Mouse (Mus musculus): ENCODE results near the gene Lsm2.

The Lsm2 gene

DNA sequence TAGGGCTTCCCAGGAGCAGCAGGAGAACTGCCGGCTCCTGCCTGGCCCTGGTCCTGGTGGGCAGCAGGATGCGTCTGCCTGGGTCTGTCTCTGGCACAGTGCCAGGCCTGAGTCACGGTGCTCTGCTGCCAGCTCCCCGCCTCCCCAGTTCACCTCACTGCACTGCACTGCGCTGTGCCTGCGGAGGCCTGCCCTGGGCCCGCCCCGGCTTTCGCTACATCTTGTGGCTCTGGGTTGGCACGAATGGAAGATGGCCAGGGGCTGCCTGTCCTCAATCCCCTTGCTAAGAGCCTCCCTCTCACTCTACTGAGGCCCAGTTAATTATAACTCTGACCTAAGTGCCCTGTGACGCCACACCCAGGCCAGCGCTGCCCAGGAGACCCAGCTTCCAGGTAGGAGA is 34.7 kb downstream of the Lsm2 start, which contains the start of gene Vwa7:
Gene Vwa7, plus strand, starts transcription at position 204 of the 400 bp plus-strand sequence.
- peak; percentile 91 to 92 for DNase-seq

DNA sequence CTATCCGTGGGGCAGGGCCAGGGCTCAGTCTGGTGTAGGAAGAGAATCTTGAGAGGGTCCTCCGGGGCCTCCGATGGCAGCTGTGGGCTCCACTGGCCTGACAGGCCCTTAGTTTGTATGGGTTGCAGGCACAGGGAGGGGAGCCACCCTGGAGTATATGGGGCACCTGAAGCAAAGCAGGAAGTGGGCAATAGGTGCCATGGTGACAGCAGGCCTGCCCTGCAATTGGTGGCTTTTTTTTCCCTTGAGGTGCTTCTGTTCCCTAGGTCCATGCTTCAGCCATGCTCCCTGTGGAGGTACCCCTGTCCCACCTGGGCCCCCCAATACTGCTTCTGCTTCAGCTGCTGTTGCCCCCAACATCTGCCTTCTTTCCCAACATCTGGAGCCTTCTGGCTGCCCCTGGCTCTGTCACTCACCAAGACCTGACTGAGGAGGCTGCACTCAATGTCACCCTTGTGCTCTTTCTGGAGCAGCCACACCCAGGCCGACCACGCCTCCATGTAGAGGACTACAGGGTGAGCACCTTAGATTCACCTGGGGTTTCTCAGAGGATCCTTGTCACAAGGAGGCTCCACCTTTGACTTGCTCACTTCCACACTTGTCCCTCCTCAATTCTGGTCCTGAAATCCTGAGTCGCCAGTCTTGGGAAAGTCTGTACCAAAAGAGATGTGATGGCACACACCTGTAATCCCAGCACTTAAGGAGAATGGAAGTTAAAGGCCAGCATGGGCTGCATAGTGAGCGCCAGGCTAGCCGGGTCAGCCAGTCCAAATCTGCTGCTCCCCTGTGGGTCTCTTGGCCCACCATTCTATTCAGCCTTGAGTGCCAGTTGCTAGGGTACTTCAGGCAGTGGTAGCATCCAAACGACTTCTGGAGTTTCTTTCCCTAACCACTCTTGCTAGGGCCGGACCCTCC is 35.4 kb downstream of the Lsm2 start:
- peak in 1 of 2 experiments; percentile 34 for DNase-seq

DNA sequence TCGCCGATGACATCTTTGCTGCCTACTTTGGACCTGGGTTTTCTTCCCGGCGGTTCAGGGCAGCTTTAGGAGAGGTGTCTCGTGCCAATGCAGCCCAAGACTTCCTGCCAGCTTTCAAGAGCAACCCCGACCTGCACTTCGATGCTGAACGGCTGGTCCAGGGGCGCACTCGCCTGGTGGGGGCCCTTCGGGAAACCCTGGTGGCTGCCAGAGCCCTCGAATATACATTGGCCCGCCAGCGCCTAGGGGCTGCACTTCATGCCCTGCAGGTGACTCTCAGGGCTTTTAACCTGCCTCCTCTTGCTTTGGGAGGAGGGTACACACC is 36.0 kb downstream of the Lsm2 start:
- peak in 1 of 2 experiments; percentile 44 for DNase-seq

DNA sequence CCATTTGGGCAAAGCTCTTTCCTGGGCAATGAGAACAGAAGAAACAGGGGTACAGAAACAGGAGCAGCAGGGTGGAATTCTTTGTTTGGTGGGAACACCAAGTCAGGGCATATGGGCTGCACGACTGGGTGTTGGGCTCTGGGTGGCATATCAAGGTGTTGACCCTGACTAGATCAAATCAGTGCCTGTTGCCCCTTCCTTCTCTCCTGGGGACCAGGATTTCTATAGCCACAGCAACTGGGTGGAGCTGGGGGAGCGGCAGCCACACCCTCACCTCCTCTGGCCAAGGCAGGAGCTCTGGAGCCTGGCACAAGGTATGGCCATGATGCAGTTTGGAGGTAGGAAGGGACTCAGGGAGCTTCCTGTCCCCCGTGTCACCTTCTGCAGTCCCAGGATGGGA is 36.5 kb downstream of the Lsm2 start:
- DNase-seq = peak in 1 of 2 experiments; percentile 23

DNA sequence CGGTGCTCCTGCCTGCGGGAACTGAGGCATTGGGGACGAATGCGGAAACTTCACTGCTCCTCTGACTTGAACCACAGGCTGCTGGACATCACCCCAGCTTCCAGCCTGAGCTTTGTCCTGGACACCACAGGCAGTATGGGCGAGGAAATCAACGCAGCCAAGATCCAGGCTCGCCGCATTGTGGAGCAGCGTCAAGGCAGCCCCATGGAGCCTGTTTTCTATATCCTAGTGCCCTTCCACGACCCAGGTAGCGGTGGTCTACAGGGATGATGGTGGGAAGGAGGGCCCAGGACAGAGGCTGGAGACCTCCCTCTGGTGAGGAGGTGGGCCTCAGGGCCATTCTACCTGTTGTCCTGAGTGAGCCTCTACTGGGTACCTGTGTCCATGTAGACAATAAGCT is 38.2 kb downstream of the Lsm2 start:
- peak in 1 of 2 experiments; percentile 25 for DNase-seq

DNA sequence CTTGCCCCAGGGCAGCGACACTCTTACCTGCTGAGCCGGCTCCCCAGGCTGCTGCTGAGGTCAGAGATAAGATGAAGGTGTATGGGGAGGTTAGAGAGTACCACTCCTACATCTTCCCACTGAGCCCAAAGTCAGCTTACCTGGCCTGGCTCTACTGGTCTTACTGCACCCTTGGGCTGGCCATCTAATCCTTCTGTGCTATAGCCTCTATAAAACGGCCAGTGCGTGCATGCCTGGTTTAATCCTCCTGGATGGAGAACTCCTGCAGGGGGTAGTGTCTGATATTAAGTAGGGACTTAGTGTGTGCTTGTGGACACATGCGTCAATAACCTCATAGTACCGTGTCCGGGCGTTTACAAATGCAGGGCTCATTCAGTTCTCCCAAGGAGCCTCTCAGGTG is 38.9 kb downstream of the Lsm2 start:
- DNase-seq = peak in 1 of 2 experiments; percentile 23

DNA sequence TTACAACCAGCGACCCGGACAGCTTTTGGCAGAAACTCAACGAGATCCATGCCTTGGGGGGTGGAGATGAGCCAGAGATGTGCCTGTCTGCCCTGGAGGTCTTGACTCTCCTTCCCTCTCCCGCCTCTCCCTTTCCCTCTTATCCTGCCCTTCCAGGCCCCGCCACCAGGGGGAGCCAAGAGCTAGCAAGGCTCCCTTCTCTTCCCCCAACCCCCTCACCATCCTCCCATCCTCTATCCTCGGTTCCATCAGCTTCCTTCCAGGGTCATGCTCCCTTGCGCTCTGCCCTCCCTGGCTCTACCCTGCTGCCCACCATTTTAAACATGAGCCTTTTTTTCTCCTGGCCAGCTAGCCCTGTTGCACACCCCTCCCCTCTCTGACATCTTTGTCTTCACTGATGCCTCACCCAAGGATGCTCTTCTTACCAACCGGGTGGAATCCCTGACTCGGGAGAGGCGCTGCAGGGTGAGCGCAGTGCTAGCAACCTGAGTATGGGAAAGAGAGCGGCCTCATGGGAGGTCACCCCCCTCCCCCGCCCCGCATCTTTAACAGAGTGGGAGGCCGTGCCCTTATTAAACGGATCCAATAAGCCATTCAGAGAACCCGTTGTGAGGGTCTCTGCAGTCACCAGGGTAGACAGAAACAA is 39.6 kb downstream of the Lsm2 start:
- peak; percentile 92 to 94 for DNase-seq

DNA sequence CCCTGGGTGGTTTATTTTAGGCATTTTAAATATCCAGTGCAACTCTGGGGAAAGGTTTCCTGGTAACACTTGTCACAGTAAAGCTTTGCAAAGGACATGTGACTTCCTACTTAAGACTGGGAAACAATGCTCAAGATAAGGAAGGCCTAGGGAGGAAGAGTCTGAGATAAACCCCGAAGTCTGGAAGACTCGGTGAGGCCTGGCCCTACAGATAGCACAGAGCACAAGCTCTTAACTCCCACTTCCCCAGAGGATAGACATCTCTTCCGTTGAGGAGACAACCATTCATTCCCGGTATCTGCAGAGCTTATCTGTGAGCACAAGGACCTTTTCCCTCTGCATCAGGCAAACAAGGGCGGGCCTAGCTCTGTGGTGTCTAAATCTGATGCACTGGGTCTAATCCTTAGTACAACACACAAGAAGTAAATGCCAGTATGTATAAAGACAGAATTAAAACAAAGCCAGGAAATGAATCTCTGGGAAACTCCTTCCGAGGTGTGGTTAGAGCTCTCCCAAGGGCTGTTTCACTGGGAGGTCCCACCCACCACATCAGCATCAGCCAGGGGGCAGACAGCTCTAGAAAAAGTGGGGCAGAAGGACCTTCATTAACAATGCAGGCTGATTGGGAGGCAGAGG is 40.3 kb downstream of the Lsm2 start:
- peak in 1 of 2 experiments; percentile 6 for DNase-seq

DNA sequence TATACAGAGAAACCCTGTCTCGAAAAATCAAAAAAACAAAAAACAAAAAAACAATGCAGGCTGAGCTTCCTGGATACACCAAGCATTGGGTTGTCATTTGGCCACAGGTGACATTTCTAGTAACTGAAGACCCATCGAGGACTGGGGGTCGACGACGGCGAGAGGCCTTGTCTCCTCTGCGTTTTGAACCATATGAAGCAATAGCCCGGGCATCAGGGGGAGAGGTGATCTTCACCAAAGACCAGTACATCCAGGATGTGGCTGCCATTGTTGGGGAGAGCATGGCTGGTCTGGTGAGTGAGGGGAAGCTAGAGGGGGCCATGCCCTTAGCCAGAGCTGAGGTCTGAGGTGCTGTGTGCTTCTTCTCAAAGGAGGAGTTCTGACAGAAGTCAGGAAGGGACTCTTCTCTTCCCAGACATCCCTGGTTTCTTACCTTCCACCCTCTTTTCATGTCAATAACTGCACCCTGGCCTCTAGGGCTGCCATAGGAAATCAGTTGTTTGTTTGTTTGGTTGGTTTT is 40.9 kb downstream of the Lsm2 start:
- DNase-seq = peak in 1 of 2 experiments; percentile 8

DNA sequence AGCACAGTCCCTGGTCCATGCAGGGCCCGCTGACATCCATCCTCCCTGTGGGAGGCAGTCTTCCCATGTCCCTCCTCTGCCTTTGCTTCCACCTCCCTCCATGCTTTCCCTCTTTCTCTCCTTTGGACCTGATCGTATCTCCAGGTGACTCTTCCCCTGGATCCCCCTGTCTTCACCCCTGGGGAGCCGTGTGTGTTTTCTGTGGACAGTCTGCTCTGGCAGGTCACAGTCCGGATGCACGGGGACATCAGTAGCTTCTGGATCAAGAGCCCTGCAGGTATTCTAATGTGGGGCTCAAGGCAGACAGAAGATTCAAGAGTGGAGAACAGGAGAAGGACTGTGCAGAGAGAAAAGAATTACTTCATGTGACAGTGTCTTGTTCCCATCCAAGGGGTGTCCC is 41.6 kb downstream of the Lsm2 start:
- DNase-seq = peak in 1 of 2 experiments; percentile 5

DNA sequence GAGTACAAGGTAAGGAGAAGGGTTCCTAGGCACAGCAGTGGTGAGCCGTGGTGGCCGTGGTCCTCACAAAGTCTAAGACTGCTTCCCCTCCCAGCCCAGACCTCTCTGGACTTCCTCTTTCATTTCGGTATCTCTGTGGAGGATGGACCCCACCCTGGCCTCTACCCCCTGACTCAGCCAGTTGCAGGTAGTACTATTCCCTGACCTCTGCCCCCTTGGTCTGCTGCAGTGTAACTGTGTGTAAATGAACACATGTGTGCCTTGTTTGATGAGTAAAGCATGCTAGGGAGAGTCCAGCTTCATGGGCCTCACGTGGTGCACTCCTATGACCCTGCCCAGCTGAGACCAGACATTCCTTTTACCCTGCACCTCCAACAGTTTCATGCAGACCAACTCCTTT is 42.1 kb downstream of the Lsm2 start:
- peak in 1 of 2 experiments; percentile 2 for DNase-seq

DNA sequence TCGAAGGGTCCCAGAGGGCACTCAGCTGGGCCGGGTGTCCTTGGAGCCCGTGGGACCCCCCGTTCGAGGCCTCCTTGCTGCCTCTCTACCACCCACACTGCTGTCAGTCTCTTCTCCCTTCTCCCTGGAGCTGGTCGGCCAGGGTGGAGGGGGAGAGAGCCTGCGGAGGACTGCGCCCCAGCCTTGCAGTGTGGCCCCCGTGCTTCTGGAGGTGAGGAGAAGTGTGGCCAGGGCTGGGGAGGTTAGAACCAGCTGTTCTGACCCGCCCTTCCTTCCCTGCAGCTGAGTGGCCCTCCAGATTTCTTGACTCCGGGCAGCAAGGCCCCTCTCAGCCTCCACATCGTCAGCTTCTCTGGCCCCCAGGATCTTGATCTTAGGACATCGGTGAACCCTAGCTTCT is 42.6 kb downstream of the Lsm2 start:
- peak; percentile 9 to 13 for DNase-seq

DNA sequence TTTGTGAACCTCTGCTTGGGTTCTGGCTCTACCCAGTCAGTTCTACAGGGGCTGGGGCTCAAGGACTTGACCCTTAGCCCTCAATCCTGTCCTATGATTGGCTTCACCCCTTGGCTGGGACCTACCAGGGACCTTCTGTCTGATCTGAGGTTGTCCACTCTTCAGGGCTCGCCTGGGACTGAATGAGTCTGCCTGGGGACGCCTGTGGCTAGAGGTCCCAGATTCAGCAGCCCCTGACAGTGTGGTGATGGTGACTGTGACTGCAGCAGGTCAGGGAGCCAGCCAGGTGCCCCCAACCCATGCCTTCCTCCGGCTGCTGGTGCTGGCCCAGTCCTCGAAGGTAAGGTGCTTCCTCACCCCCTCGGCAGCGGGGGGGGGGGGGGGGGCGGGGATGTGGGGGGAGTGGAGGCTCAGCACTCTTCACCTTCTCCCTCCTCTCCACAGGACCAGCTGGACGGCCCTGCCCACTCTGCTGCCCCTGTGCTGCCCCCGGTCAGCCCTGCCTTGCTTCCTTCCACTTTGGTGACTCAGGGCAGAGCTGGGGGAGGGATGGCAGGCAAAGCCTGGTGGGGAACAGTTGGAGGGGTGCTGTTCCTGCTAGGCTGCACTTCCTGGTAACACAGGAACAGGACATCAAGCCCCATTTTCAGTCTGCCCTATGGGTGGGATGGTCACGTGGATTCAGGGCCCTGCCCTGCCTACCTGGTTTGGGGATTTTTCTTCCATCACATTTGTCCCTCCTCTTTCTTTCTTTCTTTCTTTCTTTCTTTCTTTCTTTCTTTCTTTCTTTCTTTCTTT is 43.2 kb downstream of the Lsm2 start:
- peak in 1 of 2 experiments; percentile 13 for DNase-seq

DNA sequence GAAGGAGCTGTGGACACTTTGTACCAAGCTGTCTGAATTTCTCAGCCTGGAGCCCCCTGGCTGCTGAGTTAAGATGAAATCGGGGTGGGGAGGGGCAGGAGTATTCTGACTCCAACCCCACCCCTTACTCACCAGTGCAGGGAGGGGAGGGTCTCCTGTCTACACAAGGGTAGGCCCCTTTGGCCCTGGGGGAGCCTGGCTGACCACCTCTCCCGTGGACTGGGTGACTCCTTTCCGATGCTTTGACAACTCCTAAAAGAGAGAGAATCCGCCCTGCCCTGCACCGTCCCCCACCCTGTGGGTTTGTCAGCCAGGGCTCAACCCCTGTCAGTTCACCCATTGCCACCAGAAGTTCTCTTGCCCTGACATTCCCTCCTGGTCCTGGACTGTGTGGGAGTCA is 44.5 kb downstream of the Lsm2 start:
- DNase-seq = peak in 1 of 2 experiments; percentile 11

DNA sequence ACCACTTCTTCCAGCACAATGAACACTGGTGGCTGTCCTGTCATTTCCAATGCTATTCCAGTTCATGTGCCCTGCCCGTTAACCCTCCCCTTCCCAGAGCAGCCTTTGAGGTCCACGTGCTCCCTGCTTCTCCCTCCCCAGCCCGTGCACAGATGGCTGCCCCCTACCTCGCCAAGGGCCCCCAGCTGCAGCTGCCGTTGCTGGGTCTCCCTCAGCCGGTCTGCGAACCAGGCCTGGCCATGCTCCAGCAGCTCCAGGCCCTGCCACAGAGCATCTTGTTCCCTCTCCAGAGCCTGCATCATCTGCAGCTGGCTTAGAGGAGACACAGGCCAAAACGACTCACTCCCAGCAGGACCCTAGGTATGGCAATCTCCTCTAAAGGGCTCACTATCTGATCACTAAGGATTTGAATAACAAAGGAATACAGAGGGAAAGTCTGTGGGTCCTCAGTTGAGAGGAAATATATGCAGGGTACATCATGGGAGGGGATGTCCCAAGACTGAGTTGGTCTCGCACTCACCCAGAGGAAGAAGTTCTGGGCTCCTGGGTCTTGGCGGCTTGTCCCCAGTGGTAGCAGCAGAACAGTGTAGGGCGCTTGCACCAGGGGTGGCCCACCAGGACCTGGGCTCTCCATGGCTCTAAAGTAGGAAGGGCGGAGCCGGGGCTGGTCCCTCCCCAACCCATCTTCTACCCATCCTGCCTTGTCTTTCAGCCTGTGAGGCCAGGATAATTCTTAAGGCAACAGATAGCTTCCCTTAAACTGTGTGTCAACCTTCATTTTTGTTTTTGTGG is 45.8 kb downstream of the Lsm2 start, which contains the start of gene Sapcd1:
Gene Sapcd1, minus strand, starts transcription at position 740 of the 792 bp plus-strand sequence.
- DNase-seq = peak; percentile 43 to 60

DNA sequence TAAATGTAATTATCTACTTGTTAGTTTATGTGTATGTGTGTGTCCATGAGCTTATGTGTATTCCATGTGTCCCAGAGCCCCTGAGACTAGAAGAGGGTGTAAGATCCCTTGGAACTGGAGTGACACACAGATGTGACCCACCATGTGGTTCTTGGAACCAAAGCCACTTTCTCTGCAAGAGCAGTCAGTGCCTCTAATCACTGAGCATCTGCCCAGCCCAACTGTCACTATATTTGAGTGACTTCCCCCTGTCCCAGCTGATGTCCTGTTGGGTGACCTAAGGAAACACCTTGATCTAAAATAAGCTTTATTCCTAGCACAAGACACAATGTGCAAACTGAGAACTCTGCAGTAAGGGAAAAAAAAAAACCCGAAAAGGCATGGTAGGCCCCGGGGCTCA is 46.7 kb downstream of the Lsm2 start:
- no peak for DNase-seq

DNA sequence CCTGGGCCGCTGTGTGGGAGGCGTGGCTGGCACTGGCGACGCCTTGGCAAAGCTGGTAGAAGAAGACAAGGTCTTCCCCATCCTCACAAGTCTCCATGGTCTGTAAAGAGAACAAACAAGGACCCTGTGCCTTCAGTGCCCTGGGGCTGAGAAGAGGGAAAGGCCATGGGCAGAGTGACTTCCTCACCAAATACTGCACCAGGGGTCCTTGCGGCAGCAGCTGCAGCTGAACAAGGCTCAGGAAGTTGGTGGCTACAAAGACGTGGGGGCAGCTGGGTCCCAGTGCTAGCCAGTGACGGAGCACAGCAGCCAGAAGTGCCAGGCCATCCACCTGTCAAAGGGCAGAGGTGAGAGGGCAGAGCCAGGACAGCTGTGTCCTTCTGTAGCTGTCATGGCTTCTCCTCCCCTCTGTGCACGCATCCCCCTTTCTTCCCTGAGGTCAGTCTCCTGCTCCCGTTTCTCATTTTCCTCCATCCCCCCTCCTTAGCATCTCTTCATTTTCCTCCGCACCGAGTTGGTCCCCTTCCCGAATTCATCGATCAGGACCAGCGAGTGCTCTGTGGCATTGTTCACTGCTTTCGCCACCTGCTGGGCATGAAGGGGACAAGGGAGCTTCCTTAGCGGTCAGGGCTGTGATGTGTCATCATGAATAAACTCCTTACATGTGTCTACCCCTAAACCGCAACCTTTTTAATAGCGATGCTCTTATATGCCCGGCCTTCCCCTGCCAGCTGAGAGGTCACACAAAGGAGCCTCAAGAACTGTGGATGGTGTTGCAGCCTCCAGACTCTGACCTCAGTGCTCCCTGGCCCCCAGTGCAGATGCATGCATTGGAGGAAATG is 48.2 kb downstream of the Lsm2 start:
- peak in 1 of 2 experiments; percentile 41 for DNase-seq

DNA sequence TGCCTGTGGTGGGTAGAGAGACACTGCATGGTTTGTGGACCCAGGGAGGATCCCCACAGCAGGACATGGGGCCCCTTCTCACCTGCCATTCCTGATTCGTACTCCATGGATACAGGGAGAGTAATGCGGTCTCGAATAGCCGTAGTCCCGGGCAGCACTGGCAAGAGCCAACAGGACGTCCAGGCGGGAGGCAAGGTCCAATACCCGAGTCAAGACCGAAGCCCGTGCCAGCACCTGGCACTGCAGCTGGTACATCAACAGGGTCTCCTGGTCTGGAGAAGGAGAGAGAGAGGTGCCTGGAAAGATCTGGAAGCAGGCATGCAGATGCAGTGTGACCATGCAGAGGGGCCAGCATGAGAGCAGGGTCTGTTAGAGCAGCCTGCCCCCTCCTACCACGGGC is 49.6 kb downstream of the Lsm2 start:
- no peak for DNase-seq

DNA sequence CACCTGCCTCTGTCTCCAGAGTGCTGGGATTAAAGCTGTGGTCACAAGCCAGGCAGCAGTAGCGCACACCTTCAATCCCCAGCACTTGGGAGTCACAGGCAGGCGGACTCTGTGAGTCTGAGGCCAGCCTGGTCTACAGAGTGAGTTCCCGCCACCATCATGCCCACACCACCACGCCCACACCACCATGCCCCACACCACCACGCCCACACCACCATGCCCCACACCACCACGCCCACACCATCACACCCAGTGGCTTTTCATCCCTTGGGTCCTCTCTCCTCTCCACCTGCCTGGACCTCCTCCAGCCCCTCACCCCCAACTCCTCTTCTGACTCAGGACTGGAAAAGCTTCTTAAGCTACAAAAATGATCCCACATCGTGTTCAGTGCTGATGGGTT is 50.2 kb downstream of the Lsm2 start:
- no peak for DNase-seq

DNA sequence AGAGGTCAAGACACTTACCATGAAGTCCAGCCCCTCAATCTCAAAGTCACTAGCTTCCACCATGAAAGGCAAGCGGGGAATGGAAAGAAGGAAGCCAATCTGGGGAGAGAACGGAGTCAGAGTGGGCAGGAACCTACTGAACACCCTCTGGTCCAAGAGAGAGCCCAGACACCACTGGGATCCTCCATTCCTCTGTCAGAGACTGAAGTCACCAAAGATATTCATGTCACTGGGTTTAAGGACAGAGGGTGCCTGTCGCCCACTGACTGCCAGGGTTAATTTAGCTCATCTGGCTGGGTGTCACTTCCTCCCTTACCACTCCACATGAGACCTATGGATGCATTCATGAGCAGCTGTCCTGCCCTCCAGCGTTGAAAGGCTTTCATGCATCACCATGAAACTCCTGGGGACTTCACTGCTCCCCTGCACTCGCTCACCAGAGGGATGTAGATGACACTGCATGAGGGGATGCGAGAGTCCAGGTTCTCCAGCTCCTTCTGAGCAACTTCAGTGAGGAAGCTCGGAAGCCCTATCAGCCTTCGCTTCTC is 50.7 kb downstream of the Lsm2 start:
- no peak for DNase-seq
